Mouse (Mus musculus): ENCODE results near the gene Cfap157. TPM values are rescaled to one million over a fixed set of nuclear protein-coding genes. Genes with fewer than 3 reads are reported as not detected.

Gene Cfap157
- total RNA-seq (2021) = not detected
- long read RNA-seq, experiment 1 = 0 reads
- long read RNA-seq, experiment 2, partial matches to known transcripts = 0 of 1 reads
- long read RNA-seq, experiment 2, other reads (novel, unspliced or antisense) = 1 of 1 reads

GRCm38 (mm10) chr2:32784048-32784681, at the start of gene Cfap157:
Gene Cfap157, minus strand, starts transcription at chr2:32784428.
- DNase-seq = no peak

DNA sequence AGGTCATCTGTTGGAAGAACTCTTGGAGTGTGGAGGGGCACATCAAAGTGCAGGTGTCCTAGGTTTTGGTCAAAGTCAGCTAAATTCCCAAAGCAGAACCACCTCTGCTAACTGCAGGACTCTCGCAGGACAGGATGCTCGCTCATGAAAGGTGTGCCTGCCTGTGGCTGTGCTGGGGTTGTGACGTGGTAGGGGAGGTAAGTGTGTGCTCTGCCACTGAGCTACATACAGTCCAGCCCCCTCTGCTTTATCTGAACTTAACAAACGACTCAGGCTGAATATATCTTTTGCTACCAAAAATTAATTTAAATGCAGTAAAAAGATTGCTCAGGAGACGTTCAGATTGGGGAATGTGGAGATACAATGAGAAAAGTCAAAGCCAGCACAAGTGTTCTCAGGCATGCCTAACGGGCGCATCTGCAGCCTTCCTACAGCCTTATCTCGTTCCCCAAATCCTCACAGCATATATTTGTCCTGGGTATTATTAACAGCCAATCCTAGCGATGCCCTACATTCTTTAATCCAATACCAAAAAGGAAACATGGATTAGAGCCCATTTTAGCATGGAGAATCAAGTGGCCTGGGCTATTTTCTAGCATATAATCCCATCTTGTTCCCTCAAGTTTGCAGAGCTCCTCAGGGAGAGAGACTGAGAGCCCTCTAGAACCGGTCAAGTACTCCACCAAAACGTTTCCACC, 44.9 kb upstream of the Cfap157 start:
- DNase-seq = no peak

DNA sequence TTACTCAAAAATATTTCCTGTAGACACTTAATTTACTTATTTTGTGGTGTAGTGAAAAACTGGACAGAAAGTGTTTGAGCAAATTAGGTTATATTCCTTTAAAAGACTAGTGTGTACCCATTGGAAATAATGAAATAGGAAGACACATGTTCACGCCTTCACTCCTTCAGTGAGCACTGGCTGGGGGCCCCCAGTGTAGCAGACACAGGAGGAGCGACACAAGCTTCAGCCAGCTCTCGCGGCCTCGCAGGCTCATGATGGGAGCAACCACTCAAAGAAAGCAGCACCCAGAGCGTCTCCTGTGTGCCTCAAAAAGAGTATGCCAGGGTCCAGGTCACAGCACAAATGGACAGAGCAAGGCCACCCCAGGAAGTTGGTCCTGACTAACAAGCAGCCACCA, 41.6 kb upstream of the Cfap157 start:
- DNase-seq = no peak

- no peak for DNase-seq
Measured at GRCm38 (mm10) chr2:32824778-32825177, 40.5 kb upstream of the Cfap157 start.

DNA sequence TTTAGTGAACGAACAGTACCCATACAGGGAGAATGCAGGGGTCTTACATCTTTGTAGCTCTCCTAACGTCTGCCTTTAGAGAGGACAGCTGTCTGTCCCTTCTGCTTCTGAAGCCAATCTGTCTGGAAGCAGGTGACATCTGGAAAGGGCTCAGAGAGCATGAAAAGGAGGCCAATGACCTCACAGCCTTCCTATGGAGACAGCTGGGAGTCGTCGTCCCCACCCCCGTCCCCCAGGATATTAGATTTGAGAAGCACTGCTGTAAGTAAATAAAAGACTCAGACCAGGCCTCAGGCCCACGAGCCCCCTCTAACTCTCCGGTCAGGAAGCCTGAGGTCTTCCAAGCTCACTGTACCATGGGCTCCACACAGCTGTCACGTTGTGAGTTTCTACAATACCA, 40.0 kb upstream of the Cfap157 start:
- no peak for DNase-seq

DNA sequence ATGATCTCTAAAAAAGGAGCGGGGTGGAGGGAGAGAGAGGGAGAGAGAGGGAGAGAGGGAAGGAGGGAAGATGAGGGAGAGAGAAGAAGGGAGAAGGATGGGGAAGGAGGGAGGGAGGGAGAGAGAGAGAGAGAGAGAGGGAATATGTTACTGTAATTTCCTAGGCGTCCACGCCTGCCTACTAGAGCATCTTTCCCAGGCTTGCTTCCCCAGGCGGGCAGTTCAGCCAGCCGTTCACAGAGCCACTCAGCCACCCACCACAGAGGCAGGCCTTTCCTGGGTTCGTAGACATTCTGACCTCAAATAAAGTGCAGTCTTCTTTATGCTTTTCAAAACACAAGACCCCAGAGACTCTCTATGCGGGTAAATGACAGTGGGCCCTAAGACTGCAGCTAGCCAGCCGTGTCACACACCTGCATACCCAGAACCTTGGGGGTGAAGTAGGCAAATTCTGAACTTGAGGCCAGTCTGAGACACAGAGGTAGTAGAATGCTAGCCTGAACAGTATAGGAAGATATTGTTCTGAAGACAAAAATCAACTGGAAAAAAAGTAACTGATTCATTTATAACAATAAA, 39.4 kb upstream of the Cfap157 start:
- DNase-seq = no peak

DNA sequence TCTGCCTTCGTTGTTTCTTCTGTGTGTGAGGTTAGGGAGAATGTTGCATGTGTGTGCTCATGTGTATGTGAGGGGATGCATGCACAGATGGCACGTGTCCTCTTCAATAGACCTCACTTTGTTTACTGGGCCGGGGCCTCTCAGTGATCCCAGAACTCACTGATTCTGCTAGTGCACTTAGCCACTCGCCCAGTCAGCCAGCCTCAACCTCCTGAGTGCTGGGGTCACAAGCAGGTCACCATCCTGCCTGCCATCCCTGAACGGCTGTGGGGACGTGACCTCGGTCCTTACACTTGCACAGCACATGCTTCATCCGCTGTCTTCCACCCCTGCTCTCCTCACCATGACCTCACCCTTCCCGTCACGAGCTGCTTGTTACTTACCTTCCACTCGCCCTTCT, 38.9 kb upstream of the Cfap157 start:
- no peak for DNase-seq

DNA sequence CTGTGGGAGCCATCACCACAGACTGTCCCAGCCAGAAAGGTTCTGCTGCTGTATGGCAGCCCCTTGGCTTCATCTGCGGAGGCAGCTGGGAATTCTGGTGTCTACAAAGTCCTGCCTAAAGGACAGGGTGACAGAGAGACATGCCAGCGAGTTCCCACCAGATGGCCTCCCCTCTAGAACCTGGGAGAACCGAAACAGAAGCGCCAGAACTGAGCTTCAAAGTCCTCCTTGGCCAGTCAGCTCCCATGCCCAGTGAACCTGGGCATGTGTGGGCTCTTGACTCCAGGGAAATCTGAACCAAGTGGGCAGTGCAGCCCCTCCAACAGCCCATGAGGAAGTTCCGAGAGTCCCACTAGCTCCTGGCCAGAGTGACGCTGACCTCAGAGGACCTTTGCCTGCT, 38.4 kb upstream of the Cfap157 start:
- no peak for DNase-seq

GRCm38 (mm10) chr2:32821041-32821802, 37.0 kb upstream of the Cfap157 start:
- DNase-seq = peak; percentile 55 to 57

GRCm38 (mm10) chr2:32818208-32818607, 34.0 kb upstream of the Cfap157 start:
- DNase-seq = no peak

DNA sequence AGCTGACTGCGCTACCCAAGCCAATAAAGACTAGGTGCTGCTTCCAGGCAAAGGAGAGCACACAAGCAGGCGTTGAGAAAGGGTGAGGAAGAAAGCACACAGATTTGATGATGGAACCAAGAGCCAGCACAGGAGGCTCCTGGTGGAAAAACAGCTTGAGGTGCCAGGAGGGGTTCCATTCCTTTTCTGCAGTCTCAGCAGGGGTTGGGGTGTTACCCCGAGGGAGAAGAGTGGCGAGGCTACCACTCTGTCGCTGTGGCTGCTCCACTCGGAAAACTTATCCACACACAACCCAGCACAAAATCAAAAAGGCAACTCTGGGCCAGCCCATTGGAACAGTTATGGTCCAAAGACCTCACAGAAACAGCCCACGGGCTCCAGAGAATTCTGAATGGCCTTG, 33.4 kb upstream of the Cfap157 start:
- no peak for DNase-seq

DNA sequence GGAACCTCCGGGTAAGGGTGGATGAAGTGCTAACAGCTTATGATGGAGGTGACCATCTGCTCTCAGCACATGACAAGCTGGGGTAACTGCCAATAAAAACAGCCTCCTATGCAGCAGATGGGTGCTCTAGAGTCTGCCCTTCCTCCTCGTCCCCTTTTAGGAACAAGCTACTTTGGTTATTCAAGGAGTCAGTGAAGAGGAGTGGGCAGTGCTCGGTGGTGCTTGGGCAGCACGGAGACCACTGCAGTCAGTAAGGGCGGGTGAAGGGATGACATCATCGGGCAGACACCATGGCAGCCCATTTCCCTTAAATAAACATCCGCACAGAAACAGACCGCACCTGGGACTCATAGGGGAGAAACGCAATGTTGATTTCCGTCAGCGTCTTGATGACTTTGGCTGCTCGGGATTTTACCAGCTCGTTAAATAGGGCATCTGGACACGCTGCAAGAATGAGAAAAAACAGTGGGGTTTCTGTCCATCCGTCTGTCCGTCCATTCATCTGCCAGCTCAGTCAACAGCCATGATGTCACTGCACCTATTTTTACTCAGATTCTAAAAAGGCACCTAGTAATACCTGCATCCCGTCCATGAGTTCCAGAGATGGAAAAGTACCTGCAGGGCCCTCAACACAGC, 32.8 kb upstream of the Cfap157 start:
- DNase-seq = no peak

DNA sequence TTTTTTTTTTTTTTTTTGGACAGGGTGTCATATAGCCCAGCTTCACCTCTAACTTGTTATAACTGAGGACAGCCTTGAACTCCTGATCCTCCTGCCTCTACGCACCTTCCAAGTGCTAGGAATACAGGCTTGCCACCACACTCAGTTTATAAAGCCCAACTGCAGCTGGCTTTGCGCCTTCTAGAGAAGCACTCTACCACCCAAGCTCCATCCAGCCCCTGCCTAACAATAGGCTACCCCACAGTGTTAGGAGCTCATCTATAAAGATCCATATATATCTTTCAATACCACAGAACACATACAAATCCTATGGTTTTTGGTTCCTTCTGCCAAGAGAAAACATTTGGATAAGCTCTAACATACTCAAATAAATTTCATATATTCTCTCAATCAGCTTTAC, 32.3 kb upstream of the Cfap157 start:
- DNase-seq = no peak

- DNase-seq = no peak
Measured at GRCm38 (mm10) chr2:32811959-32812358, 27.7 kb upstream of the Cfap157 start.

GRCm38 (mm10) chr2:32808816-32809566, 24.8 kb upstream of the Cfap157 start:
- DNase-seq = no peak

DNA sequence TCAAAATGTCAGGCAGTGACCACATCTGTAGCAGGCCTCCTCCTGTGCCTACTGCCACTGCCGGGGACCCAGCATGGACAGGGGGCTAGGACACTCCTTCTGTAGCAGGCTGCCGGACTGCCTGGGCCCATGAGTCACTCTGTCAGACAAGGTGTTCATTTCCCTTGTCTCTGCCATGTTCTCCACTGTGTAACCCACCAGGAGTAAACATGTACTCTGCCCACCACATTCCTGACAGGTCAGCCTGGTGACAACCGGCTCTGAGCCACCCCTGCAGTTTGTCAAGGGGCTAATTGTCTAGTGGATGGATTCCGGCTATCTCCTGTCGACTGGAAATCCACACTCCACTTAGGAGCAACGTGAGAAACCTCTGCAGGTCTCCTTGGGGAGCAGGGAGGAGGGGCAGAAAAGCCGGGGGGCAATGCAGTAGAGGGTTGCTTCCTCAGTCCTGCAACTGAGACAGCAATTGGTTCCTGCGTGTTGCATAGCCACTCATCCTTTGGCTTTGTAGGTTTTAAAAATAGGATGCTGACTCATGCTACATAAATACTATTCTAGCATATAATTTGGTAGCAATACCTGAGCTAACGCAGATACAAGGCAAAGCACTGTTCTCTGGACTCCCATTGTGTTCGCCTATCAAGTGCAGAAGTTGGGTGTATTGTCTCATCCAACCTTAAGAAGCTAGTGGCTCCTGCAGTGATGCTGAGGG, 14.2 kb upstream of the Cfap157 start:
- no peak for DNase-seq

DNA sequence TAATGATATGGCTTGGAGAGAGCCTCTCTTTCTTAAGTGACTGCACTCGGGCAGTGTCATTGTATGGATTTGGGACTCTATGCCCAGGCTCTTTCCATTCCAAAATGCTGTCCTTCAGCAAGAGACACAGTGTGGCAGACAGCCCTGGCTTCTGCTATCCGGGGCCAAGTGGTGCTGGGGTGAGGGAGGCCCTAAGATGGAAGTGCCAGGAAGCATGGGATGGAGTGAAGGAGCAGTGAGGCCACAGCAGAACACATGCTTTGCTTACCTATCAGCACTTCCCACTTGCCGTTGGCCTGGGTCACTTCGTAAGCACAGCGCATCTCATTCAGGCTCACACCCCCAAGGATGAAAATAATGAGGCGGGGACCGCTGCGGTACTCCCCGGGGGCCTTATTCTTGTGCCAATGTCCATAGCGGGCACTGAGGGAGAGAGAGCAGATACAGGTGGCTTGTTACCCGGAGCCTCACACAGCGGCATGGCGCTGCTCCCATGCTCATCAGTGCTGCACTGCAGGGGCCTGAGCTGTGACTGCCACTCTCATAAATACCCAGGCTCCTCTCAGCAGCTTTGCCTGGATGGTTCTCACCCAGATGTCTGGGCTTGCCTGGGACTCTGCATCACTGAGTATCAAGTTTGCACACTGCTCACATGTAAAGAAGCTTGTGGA, 11.7 kb upstream of the Cfap157 start:
- no peak for DNase-seq

DNA sequence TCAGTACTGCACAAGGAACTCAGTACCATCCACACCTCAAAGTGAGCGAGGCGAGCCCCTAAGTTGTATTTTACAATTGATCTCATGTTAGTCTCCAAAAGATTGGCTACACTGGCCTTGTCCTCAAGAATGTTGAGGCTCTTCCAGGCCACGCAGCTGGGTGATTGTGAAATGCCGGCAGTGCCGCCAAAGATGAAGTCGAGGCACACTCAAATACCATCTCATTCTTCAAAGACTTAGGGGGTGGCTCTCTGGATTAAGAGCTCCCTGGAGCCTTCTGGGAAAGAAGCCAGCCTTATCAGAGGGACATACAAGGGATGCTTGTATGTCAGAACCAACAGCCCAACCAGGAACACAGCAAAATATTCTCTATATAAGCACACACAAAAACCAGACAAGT, 7.1 kb upstream of the Cfap157 start:
- DNase-seq = peak; percentile 33 to 37

- no peak for DNase-seq
Measured at GRCm38 (mm10) chr2:32788581-32788980, 4.4 kb upstream of the Cfap157 start.

- peak in 1 of 2 experiments; percentile 37 for DNase-seq
Measured at GRCm38 (mm10) chr2:32787176-32787575, 2.9 kb upstream of the Cfap157 start.

All from adrenal gland, postnatal 36 days (tissue).